Mouse (Mus musculus) natural killer cell, adult 2 months (primary cell): ENCODE measurements around the gene Cplx2.

ENCODE experiments used
- DNase-seq, 2 experiments: peaks; one replicate each; pipeline ENCODE4 v3.0.0; 2022; ENCODE audit warnings: low spot score in 2 of 2

Cplx2 gene

GRCm38 (mm10) chr13:54367758-54368157 lies 3.4 kb upstream of the Cplx2 start:
- peak in 1 of 2 experiments; percentile 34 for DNase-seq

- no peak for DNase-seq
These were observed 3.0 kb upstream of the Cplx2 start for GRCm38 (mm10) chr13:54368181-54368580.

- peak; percentile 13 to 78 for DNase-seq
These were observed 510 bp downstream of the Cplx2 start for GRCm38 (mm10) chr13:54371387-54372330.

- peak in 1 of 2 experiments; percentile 69 for DNase-seq
These were observed 1.5 kb downstream of the Cplx2 start for GRCm38 (mm10) chr13:54372665-54373064.

GRCm38 (mm10) chr13:54374106-54374706 lies 3.1 kb downstream of the Cplx2 start:
- no peak for DNase-seq

GRCm38 (mm10) chr13:54375497-54376495 lies 4.6 kb downstream of the Cplx2 start:
- no peak for DNase-seq

DNA sequence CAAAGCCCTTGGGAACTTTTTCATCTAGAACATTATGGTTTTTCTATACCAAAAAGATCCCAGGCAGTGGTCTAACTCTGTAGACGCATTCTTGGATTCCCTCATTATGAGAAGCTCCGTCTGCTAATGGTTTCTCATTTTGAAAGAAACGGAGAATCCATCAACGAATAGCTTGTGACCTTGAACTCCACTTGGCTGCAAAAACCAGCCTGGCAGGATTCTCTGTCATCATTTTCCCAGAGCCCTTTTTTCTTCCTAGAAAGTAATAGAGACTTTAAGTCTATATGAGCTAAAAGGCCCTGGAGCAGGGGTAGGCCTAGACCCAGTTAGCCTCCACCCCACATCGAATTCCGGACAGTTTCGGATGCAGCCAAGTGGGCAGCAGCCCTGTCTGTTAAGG lies 5.6 kb downstream of the Cplx2 start:
- no peak for DNase-seq

GRCm38 (mm10) chr13:54378051-54378450 lies 6.9 kb downstream of the Cplx2 start:
- DNase-seq = peak in 1 of 2 experiments; percentile 46

GRCm38 (mm10) chr13:54380421-54380820 lies 9.3 kb downstream of the Cplx2 start:
- no peak for DNase-seq

DNA sequence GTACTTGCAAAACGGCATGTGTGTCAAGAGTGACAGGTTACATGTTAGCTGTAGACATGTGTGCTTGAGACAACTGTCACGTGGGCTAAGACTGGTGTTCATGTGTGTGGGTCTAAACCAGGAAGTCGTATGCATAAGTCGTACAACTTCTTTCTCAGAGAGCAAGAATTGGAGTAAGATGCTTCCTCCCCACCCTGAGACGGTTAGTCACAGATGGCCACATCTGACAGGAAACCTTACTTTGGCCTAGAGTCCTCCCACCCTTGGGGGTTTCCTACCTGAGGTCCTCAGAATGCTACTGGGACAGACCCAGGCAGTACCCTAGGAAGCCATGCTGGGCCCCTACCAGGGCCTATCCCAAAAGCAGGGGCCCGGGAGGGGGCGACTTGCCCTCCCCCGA lies 10.2 kb downstream of the Cplx2 start:
- no peak for DNase-seq

DNA sequence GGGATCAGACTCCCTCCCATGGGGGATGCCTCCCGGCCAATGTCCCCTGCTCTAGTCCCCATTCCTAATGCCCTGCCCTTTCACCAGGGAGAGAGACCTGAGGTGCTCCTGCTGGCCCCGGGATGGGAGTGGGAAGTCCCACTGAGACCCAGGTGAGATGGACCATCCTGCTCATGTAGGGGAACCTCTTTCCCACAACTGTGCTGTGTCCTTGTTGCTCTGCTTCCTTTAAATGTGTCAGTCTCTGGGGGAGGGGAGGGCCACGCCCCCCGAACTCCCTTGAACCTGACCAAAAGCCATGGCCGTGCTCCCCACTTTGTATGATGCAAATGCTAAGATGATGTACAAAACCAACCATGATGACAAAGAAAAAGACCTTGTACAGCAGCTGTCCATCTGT lies 12.4 kb downstream of the Cplx2 start:
- no peak for DNase-seq

DNA sequence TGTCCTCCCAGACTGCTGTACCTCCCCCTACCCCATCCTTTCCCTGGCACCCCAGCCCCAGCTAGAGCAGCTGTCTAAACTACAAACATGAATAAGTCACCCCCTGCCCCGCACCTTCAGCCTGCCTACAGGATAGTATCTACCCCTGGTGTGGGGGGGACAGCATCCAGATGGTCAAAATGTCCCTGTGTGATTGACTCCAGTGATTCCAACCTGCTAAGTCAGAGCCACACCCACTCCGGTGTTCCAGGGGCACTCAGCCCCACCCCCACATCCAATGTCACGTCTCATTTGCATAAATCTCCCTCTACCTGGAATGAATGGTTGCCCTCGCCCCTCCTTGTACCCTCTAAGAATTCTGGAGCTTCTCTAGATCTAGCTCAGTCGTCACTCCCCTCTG lies 13.4 kb downstream of the Cplx2 start:
- no peak for DNase-seq

GRCm38 (mm10) chr13:54385008-54386004 lies 14.2 kb downstream of the Cplx2 start:
- DNase-seq = no peak

DNA sequence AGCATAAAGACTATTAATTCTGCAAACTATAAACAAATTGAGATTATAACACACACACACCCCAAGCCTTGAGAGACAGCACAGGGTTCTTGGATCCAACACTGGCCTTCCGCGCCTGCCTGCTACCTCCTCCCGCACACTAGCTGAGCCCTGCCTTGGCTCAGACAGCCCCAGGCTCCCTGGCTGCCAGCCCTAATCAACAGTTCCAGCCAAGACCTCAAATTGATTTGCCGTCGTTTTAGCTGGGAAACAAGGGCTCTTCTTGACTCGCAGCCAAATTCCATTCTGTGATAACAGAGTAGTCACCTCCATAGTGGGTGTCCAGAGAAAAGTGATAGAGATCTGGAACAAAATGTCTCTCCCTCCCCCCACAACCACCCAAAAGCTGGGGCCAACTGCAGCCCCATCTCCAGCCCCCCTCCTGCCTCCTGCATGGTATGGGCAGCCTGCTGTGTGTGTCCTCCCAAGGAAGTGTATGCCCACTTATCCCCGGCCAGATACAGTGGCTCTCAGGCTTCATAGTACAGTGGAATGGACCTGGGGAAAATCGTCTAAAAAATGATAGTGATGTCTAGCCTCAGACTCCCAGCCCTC lies 18.9 kb downstream of the Cplx2 start:
- DNase-seq = no peak

GRCm38 (mm10) chr13:54390565-54391013 lies 19.4 kb downstream of the Cplx2 start:
- no peak for DNase-seq

GRCm38 (mm10) chr13:54391313-54391712 lies 20.2 kb downstream of the Cplx2 start:
- no peak for DNase-seq

- DNase-seq = no peak
These were observed 25.9 kb downstream of the Cplx2 start for GRCm38 (mm10) chr13:54397069-54397468.

DNA sequence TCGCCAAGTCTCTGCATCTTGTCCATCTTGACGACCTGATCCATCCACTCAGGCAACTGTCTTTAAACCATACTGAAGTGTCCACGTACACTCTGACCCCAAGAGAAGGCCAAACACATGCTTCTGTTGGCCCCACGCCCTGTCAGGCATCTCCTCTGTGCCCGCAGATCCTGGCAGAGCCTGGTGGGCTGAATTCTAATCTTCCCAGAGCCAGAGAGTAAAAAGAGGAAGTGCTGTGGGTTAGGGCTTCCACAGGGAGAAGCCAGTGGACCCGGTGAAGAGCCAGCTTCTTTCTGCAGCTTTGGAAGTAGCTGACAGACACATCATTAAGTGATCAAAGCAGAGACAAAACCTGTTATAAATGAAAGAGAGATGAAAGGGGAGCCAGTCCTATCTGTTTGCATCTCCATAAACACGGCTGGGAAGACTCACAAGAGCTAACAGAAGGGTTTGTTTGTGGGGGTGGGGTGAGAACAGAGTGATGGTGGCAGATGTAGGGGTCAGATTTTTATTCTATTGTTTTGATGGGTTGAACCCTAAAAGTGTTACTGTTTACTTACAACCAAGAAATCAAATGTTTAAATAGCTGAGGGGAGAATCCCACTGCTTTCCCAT lies 29.5 kb downstream of the Cplx2 start:
- DNase-seq = no peak

- DNase-seq = no peak
These were observed 30.0 kb downstream of the Cplx2 start for GRCm38 (mm10) chr13:54401180-54401569.

- DNase-seq = no peak
These were observed 31.2 kb downstream of the Cplx2 start for GRCm38 (mm10) chr13:54402346-54402745.
